Mouse (Mus musculus): Measurements from ENCODE around the gene Hoxc11.

Gene Hoxc11

GRCm38 (mm10) chr15:103005797-103006196 lies 51.6 kb downstream of the Hoxc11 start:
- DNase-seq (ENCODE audit: low spot score): no peak

DNA sequence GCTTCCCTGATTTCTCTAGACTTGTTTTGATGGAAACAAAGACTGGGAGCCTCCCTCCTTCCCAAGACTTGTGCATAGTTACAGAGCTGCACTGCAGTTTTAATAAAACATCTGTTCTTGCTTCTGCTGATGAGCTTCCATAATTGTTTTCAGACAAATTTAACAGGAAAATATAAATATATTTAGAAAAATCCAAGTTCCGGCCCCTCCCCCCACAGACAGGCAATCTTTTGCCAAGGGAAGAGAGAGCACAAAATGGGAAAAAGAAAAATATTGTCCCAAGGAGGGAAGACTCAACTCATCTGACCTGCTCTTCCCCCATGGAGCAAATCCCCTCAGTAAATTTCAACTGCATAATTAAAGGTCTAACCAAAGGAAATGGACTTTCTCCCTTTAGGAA lies 52.1 kb downstream of the Hoxc11 start:
- DNase-seq (ENCODE audit: low spot score): no peak

All from layer of hippocampus, adult 9-10 months (tissue).